Mouse (Mus musculus): Measurements from ENCODE around the gene Sigirr. TPM values are rescaled to one million over a fixed set of nuclear protein-coding genes. Genes with fewer than 3 reads are reported as not detected.
A peak's percentile ranks its signal among the peaks of the same experiment; 100 is the strongest.

Gene Sigirr
- polyA plus RNA-seq, 1 experiment, result not detected

DNA sequence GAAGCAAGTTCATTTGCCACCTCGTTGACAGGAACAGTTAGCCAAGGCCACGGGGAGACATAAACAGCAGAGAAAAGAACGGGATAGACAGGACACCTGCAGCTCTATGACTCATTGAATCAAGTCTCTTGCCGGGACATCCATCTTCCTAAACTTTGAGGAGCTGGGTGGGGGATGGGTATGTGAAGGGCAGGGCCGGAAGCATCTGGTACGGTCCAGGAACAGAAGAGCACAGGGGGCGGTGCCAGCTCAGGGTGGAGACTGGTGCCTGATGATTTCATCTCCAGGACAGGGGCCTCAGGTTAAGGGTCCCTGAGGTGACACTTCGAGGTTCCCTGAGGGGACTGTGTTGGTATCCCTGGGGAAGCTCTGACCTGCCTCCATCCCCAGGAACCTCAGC lies 12.5 kb downstream of the Sigirr start:
- no peak overlapping the region for H3K27ac ChIP-seq (ENCODE audit: insufficient read depth, low read length)

DNA sequence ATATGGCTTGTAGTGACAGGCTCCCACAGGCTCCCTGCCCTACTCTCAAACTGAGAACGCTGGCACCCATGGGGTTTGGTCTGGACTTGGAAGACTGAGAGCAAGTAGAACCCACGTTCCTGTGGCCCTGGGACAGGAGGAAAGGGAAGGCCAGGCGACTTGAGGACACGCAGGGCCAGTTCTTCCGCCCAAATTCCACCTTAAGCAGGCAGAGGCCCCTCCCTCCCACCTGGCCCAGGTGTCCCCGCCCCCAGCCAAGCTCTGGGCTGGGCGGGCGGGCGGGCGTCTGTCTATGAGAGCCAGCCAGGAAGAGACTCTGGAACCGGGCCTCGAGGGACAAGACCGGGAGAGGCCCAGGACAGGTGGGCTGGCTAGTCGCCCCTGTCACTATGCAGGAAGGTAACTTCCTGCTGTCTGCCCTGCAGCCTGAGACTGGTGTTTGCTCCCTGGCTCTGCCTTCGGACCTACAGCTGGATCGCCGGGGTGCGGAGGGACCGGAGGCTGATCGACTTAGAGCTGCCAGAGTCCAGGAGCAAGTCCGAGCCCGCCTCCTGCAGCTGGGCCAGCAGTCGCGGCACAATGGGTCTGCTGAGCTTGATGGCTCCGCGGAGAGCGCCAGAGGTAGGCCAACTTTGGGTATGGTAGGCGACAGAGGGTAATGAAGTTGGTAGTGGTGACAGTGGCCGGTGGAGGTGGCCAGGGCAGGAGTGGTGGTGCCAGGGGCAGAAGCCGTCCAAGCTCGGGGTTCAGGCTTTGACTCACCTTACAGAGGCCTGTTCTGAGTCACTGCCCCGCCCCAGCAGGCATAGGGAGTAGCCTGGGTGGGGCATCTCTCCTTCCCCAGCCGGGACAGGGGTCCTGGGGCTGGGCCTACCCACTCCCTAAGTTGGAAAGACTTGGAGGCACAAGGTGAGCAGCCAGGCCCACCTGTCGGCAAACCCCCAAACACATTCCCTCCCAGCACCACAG lies 20.6 kb downstream of the Sigirr start:
- Histone ChIP-seq H3K4me1 (ENCODE audit: control insufficient read depth, insufficient read depth, low read length) (no peaks in the 10 kb centered on the region; the same call in 1 of the 2 replicates), H3K4me3 (ENCODE audit: insufficient read depth, low read length) (no peak overlapping the region), H3K27ac (ENCODE audit: insufficient read depth, low read length) (no peak overlapping the region)
- TF ChIP-seq POLR2A (IDR thresholded peaks at IDR 0.05; ENCODE audit: low read depth, low read length) (no peak), CTCF (IDR thresholded peaks at IDR 0.05; ENCODE audit: borderline replicate concordance, insufficient read depth, low read length) (no peak)

More for the DNA sequence above, 12.5 kb downstream of the Sigirr start:
- H3K4me1 ChIP-seq (ENCODE audit: control insufficient read depth, insufficient read depth, low read length), result no peaks in the 10 kb centered on the region
- TF ChIP-seq POLR2A (IDR thresholded peaks at IDR 0.05; ENCODE audit: low read depth, low read length), result no peak
- TF ChIP-seq CTCF (IDR thresholded peaks at IDR 0.05; ENCODE audit: borderline replicate concordance, insufficient read depth, low read length), result no peak
- no peak overlapping the region for H3K4me3 ChIP-seq (ENCODE audit: insufficient read depth, low read length)

DNA sequence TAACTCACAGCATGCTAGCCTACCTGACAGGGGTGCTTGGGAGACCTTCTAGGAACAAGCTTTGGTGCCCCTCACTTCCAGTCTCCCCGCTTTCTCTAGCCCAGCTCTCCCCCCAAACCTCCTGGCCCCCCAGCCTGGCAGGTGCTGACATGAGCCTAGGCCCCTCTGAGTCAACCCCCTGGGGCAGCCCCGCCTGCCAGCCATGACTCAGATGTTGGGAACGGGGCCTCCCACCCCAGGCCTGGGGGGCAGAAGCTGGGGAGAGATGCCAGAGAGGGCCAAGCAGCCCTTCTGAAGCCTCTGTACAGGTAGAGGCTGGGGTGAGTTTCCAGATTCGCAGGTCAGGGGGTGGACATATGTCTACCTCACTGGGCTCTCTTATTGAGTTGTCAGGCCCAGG lies 21.5 kb downstream of the Sigirr start:
- H3K4me3 ChIP-seq (ENCODE audit: insufficient read depth, low read length), result no peak overlapping the region
- H3K4me1 ChIP-seq (ENCODE audit: control insufficient read depth, insufficient read depth, low read length), result no peaks in the 10 kb centered on the region; the same call in 1 of the 2 replicates
- no peak overlapping the region for H3K27ac ChIP-seq (ENCODE audit: insufficient read depth, low read length)
- TF ChIP-seq POLR2A (IDR thresholded peaks at IDR 0.05; ENCODE audit: low read depth, low read length), result no peak
- TF ChIP-seq CTCF (IDR thresholded peaks at IDR 0.05; ENCODE audit: borderline replicate concordance, insufficient read depth, low read length), result no peak

DNA sequence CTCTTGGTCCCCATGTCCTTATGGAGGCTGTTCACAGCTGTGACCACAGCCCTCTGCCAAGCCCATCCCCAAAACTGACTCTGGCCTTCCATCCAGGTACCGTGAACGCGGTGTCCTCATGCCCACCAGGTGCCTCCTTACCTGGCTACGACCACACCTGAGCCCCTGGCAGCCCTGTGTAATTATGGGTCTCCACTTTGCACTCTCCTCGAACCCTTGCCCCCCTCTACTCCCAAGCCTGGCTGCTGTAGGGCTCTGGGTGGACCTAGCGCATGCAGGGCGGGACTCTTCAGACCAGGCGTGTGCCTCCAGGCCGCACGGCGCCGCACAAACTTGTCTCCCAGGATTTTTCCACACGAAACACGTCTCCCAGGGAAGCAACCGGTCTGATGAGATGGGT lies 22.5 kb downstream of the Sigirr start, which contains the start of gene Pkp3:
Gene Pkp3 (plus strand): TSS at position 378 of the 400 bp plus-strand sequence.
- TF ChIP-seq POLR2A (IDR thresholded peaks at IDR 0.05; ENCODE audit: low read depth, low read length) (no peak), CTCF (IDR thresholded peaks at IDR 0.05; ENCODE audit: borderline replicate concordance, insufficient read depth, low read length) (no peak)
- Histone ChIP-seq H3K4me1 (ENCODE audit: control insufficient read depth, insufficient read depth, low read length) (no peaks in the 10 kb centered on the region; the same call in 1 of the 2 replicates), H3K4me3 (ENCODE audit: insufficient read depth, low read length) (no peak within 1 kb of the TSS), H3K27ac (ENCODE audit: insufficient read depth, low read length) (no peak within 1 kb of the TSS)

DNA sequence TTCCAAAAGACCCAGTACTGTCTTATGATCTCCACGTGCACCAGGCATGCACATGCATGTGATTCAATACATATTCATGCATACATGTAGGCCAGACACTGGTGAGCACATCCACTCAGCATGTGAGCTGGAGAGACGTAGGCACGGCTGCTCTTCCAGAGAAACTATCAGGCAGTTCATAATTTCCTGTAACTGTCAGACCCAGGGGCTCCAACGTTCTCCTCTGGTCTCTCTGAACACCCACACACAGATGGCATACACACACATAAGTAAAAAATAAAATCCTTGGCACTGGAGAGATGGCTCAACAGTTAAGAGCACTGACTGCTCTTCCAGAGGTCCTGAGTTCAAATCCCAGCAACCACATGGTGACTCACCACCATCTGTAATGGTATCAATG lies 26.6 kb downstream of the Sigirr start:
- TF ChIP-seq CTCF (IDR thresholded peaks at IDR 0.05; ENCODE audit: borderline replicate concordance, insufficient read depth, low read length) (no peak), POLR2A (IDR thresholded peaks at IDR 0.05; ENCODE audit: low read depth, low read length) (no peak)
- no peak overlapping the region for H3K27ac ChIP-seq (ENCODE audit: insufficient read depth, low read length)
- no peak overlapping the region for H3K4me3 ChIP-seq (ENCODE audit: insufficient read depth, low read length)
- H3K4me1 ChIP-seq (ENCODE audit: control insufficient read depth, insufficient read depth, low read length), result no peaks in the 10 kb centered on the region

DNA sequence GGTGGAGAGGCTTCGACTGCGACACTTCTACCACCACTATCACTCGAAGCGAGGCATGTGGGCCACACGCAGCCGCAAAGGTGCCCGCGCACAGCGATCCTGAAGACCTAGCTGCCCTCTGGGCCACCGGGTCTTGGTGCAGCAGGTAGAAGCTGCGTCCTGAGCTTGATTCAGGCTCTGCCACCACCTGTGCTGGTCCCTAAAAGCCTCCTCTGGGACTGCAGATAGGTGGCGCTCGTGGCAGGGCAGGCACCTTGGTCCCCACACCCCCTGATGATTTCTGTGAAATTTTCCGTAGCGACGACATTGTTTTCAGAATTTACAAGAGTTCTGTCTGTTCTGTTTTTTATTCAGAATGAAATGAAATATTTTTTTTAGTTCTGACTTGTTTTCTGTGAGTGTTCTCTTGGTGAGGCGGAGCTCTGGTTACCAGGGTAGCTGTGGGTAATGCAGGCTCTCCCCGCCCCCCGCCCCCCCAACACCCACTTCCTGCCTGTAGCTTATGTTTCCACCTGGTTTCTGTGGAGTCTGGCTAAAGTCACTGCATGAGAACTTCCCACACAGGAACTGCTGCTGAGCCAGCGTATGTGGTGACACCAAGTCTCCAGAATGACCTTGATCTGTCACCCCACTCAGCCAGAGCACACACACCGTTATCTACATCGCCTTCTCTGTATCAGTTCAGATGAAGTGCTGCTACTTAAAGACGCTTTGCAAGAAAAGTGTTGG lies 28.2 kb downstream of the Sigirr start:
- Histone ChIP-seq H3K4me1 (ENCODE audit: control insufficient read depth, insufficient read depth, low read length) (no peaks in the 10 kb centered on the region), H3K27ac (ENCODE audit: insufficient read depth, low read length) (no peak overlapping the region), H3K4me3 (ENCODE audit: insufficient read depth, low read length) (no peak overlapping the region)
- TF ChIP-seq POLR2A (IDR thresholded peaks at IDR 0.05; ENCODE audit: low read depth, low read length) (no peak), CTCF (IDR thresholded peaks at IDR 0.05; ENCODE audit: borderline replicate concordance, insufficient read depth, low read length) (peak; percentile 61; the same call in 1 of the 2 replicates)

DNA sequence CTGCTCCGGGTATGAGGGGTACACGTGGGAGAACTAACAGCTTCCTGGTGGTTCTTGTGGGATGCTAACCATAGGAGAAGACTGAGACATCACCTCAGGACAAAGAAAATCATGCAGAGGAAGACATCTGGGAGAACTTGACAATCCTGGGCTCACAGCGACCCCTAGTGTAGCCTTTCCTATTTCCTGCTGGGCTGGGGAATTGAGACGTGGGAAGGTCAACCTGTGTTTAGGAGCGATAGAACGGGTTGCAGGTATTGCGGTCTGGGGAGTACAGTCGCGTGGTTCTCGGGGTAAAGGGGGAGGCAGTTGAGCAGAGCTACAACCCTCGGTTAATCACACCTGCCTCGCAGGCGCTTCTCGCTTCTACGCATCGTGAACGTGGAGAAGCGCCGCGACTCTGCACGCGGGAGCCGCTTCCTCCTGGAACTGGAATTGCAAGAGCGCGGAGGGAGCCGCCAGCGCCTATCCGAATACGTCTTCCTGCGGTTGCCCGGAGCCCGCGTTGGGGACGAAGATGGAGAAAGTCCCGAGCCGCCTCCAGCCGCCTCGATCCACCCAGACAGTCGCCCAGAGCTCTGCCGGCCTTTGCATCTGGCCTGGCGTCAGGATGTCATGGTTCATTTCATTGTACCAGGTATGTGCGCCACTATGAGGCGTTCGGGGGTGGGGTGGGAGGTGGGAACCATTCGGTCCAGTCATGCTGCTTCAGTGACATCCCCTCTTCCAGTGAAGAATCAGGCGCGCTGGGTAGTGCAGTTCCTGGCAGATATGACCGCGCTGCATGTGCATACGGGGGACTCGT lies 30.1 kb downstream of the Sigirr start:
- peak; percentile 34; the same call in 1 of the 2 replicates for TF ChIP-seq CTCF (IDR thresholded peaks at IDR 0.05; ENCODE audit: borderline replicate concordance, insufficient read depth, low read length)
- TF ChIP-seq POLR2A (IDR thresholded peaks at IDR 0.05; ENCODE audit: low read depth, low read length), result no peak
- no peaks in the 10 kb centered on the region for H3K4me1 ChIP-seq (ENCODE audit: control insufficient read depth, insufficient read depth, low read length)
- peak overlapping the region; percentile 14 for H3K4me3 ChIP-seq (ENCODE audit: insufficient read depth, low read length)
- no peak overlapping the region for H3K27ac ChIP-seq (ENCODE audit: insufficient read depth, low read length)

DNA sequence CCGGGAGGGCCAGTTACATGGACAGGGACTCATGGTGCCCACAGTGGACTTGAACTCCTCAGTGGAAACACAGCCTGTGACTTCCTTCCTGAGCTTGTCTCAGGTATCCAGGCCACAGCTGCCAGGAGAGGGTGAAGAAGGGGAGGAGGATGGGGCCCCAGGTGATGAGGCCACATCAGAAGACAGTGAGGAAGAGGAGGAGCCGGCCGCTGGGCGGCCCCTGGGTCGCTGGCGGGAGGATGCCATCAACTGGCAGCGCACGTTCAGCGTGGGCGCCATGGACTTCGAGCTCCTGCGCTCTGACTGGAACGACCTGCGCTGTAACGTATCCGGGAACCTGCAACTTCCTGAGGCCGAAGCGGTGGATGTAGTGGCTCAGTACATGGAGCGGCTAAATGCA lies 32.0 kb downstream of the Sigirr start:
- no peak overlapping the region for H3K27ac ChIP-seq (ENCODE audit: insufficient read depth, low read length)
- H3K4me3 ChIP-seq (ENCODE audit: insufficient read depth, low read length), result no peak overlapping the region
- no peaks in the 10 kb centered on the region for H3K4me1 ChIP-seq (ENCODE audit: control insufficient read depth, insufficient read depth, low read length)
- TF ChIP-seq POLR2A (IDR thresholded peaks at IDR 0.05; ENCODE audit: low read depth, low read length), result no peak
- no peak for TF ChIP-seq CTCF (IDR thresholded peaks at IDR 0.05; ENCODE audit: borderline replicate concordance, insufficient read depth, low read length)

DNA sequence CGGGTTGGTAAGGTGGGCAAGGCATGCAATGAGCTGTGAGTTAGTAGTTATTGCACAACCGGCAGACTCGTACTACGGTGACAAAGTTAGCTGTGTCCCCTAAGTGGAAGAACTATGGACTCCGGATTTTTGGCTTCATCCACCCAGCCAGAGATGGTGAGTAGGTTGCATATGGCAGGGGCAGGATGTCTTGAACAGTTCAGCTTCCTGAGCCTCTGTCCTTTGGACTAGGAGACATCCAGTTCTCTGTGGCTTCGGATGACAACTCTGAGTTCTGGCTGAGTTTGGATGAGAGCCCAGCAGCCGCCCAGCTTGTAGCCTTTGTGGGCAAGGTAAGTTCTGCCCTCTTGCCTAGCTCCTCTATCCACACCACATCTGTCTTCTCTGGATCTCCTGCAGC lies 35.8 kb downstream of the Sigirr start:
- Histone ChIP-seq H3K27ac (ENCODE audit: insufficient read depth, low read length) (no peak overlapping the region), H3K4me1 (ENCODE audit: control insufficient read depth, insufficient read depth, low read length) (no peaks in the 10 kb centered on the region), H3K4me3 (ENCODE audit: insufficient read depth, low read length) (no peak overlapping the region)
- TF ChIP-seq CTCF (IDR thresholded peaks at IDR 0.05; ENCODE audit: borderline replicate concordance, insufficient read depth, low read length), result no peak
- TF ChIP-seq POLR2A (IDR thresholded peaks at IDR 0.05; ENCODE audit: low read depth, low read length), result no peak

Data from embryonic fibroblast, embryonic 13.5 days (primary cell).